Mouse (Mus musculus) embryo, embryonic 10 days (tissue): Measurements from ENCODE around the gene Snx21.
"Not testable (repeated sequence)": the region's sequence is repeated elsewhere in the genome, so short reads cannot be mapped to it uniquely, and the experiment has no call there.

Experiments used
- DNase-seq: peaks from one replicate; pipeline ENCODE4 v3.0.0-alpha.2; 2015; ENCODE audit warnings: low spot score

Gene Snx21

DNA sequence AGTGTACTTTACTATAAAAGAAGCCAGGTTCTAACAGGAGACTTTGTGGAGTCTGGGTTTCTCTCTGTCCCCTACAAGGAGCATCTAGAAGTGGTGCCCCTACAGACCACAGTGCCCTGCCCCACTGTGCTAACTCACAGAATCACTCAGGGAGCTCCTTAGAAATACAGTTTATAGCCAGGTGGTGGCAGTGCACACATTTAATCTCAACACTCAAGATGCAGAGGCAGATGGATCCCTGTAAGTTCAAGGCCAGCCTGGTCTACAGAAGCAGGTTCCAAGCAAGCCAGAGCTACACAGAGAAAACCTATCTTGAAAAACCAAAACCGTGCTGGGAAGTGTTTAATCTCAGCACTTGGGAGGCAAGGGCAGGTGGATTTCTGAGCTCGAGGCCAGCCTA lies 8.1 kb downstream of the Snx21 start:
- peak; percentile 19 for DNase-seq

- DNase-seq = peak; percentile 90
Measured at GRCm38 (mm10) chr2:164794293-164794692, 8.7 kb downstream of the Snx21 start.

- DNase-seq = no peak
Measured at GRCm38 (mm10) chr2:164795868-164796267, 10.2 kb downstream of the Snx21 start.

- DNase-seq = not testable (repeated sequence)
Measured at GRCm38 (mm10) chr2:164798554-164798953, 12.9 kb downstream of the Snx21 start.

DNA sequence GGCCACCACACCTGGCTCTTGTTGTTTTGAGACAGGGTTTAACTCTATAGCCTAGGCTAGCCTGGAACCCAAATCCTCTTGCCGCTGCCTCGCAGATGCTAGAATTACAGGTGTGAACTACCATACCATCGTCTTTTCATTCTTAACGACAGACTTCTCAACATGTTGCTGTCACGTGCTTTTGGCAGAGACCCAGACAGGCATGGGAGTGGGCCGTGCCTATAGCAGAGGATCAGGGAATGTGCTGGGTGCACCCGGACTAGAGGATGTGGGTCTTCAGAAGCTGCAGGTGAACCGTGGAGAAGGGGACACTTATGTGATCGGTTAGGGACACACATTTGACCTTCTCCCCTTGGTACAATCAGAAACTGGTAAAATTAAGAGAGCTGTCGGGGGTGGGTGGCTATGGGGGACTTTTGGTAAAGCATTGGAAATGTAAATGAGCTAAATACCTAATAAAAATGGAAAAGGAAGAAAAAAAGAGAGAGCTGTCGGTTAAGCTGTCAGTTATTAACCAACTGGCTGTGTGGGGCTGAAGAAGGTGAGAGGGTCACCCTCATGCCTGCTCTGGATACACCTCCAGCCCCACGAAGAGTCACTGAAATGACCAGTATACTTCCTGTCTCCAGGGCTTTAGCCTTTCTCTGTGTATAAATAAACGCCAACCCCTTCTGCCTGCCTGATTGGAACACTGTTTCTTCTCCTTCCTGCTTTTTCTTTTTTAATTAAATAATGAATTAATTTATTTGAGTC lies 14.8 kb downstream of the Snx21 start:
- DNase-seq = no peak

- no peak for DNase-seq
Measured at GRCm38 (mm10) chr2:164803201-164803920, 17.7 kb downstream of the Snx21 start.

- no peak for DNase-seq
Measured at GRCm38 (mm10) chr2:164803921-164804313, 18.3 kb downstream of the Snx21 start.

DNA sequence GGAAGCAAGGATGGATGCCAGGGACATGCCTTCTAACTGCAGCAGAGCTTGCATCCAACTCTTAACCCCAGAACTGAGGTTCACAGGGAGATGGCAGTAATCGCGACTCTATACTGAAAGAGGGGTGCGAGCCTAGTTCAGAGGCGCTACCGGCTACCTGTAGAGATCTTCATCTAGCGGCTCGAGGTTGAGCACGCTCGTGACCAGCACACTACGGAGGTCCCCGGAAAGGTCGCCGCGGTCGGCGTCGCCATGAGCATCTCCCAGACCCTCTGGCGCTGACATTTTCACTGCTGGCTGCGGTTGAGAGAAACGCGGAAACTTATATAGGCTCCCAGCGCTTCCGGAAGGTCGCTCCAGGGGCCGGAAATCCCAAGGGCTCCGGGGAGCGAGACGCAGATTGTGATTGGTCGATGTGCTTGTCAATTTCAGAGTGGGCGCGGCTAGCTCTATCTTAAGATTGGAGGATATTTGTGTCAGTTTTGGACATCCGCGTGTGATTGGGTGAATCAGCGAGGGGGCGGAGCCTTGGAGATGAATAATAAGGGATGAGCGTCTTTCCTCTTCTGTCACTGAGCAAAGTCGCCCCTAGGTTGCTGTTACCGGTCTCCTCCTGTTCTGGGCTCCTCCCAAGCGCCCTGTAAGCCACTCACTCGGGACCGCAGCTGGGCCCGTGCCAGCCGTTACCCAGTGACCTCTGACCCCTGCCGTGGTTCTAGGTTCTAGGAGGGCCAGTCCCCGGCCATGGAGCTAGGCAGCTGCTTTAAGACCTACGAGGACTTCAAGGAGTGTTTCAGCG lies 19.1 kb downstream of the Snx21 start, which contains the start of the genes Acot8 and Zswim3:
Gene Acot8, minus strand, starts transcription at position 350 of the 799 bp plus-strand sequence.
Gene Zswim3, plus strand, starts transcription at position 566 of the 799 bp plus-strand sequence.
- peak; percentile 99 for DNase-seq

- DNase-seq = no peak
Measured at GRCm38 (mm10) chr2:164805332-164805718, 19.7 kb downstream of the Snx21 start.

DNA sequence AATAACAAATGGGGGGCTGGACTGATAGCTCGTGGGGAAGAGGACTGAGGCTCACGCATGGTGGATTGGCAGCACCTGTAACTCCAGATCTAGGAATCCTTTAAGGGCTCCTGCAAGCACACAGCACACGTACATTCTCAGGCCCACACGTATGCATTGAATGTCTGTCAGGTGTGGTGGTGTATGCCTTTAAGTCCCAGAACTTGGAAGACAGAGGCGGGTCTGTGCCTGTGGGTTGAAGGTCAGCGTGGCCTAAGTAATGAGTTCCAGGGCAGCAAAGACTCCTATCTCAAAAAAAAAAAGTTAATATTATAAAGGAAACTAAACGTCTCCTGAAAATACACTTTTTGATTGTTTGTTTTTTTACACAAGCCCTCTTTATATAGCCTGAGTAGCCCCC lies 21.0 kb downstream of the Snx21 start:
- no peak for DNase-seq

DNA sequence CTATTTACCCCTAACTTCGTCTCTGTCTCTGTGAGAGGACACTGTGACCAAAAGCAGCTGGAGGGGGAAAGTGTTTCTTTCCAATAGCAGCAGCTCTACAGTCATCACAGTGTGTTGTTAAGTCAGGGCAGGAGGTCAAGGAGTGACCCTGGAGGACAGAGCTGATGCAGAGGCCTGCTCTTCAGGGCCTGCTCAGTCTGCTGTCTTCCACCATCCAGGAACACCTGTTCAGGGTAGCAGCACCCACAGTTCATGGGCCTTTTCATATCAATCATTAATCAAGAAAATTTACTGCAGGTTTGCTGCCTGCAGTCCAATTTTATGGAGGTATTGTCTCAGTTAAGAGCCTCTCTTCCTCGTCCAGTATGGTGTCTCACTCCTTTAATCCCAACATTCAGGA lies 27.9 kb downstream of the Snx21 start:
- no peak for DNase-seq

GRCm38 (mm10) chr2:164815348-164815747 lies 29.7 kb downstream of the Snx21 start:
- DNase-seq = no peak

- no peak for DNase-seq
Measured at GRCm38 (mm10) chr2:164815821-164816220, 30.2 kb downstream of the Snx21 start.

GRCm38 (mm10) chr2:164817206-164817605 lies 31.6 kb downstream of the Snx21 start:
- no peak for DNase-seq

- peak; percentile 68 for DNase-seq
Measured at GRCm38 (mm10) chr2:164817703-164818102, 32.1 kb downstream of the Snx21 start.

DNA sequence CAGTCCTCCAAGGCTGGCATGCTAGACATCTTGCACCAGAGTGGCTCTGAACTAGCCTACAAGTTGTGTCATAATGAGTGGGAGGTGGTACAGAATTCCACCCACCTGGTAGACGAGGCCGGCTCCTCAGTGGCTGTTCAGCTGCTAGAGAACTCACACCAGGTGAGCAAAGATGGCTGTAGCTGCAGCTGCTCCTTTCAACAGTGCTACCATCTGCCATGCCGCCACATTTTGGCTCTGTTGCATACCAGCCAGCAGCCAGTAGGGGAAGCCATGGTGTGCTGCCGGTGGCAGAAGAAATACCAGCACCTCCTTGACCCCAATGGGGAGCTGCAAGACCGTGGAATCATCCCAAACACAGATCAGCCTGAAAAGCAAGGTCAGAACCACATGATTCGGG lies 35.4 kb downstream of the Snx21 start:
- DNase-seq = no peak

DNA sequence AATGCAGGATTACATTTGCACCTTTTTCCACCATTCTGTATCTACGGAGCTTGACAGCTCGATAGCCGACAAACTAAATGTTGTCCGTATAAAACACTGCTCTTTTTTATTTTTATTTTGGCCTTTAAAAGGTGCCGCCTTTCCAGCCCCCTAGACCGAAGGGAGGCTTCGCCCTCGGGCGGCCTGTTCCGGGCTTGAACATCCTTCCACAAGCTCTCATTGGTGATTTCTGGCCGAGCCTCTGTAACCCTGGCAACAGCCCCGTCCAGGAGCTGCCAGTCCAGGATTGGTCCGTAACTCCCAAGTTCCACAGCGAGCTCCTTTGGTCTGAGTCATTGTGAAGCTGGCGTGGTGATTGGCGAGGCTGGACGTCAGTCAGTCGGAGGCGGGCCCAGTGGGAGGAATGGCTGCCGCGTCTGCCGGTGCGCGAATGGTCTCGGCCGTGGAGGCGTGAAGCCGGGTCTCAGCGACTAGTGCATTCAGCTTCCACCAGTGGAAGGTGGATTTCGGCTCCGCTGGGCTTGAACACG lies 37.1 kb downstream of the Snx21 start, which contains the start of gene Zswim1:
Gene Zswim1, plus strand, starts transcription at position 51 of the 530 bp plus-strand sequence.
- peak; percentile 99 for DNase-seq

- peak; percentile 68 for DNase-seq
Measured at GRCm38 (mm10) chr2:164823181-164823585, 37.6 kb downstream of the Snx21 start.

GRCm38 (mm10) chr2:164823969-164824368 lies 38.3 kb downstream of the Snx21 start:
- no peak for DNase-seq

DNA sequence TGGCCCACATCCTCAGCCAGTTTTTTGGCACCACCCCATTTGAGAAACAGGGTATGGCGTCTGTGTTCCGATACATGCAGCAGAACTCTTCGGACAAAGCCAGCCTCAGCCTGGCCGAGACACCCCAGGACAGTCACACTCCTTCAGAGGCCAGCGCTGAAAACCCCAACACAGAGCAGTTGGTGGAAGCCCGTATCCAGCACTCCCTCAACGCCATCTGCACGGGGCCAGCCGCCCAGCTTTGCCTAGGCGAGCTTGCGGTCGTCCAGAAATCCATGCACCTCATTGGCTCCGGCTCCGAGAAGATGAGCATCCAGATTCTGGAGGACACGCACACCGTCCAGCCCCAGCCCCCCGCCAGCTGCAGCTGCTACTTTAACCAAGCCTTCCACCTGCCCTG lies 39.9 kb downstream of the Snx21 start:
- no peak for DNase-seq

DNA sequence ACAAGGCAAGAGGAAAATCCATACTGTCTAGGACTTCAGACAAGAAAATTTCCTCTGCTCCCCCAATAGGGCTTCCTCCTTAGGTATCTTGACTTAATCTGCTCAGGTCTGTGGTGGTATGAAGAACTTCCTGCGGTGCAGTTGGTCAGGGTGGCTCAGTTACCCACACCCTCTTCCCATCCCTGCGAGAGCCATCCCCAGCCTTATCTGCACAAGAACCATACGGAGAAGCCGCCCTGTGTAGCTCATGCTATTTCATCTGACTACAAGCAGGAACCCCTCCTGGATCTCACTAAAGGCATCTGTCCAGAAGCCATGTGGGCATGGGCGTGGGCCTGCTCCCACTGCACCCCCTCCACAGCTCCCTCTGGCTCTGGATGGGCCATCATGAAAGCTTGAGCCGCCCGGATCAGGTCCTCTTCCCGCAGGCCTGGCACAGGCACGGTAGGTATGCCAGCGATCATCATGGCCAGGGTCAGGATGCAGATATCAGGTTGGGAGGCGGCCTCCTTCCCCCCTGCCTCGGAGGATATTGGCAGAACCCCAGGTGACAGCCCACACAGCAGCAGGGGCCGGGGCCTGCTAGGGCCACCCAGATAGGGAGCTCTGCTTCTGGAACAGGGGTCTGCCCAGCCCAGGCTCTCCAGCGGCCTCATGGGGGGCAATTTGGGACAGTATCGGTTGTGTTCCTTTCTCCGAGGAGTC lies 41.7 kb downstream of the Snx21 start:
- DNase-seq = no peak
